Mouse (Mus musculus): ENCODE measurements at regions not wholly inside any gene's neighbourhood (a gene's known extent, or its start where the extent isn't known, plus 50 kb on each side); places are given as distances from the start of the nearest gene placed in this dataset.
"Not testable (repeated sequence)": the region's sequence is repeated elsewhere in the genome, so short reads cannot be mapped to it uniquely, and the experiment has no call there.

- H3K27ac ChIP-seq (ENCODE audit: low read length); H3K4me2 ChIP-seq (ENCODE audit: low read depth, low read length); H3K4me3 ChIP-seq (replicated peaks; ENCODE audit: low read length); H3K36me3 ChIP-seq (ENCODE audit: control insufficient read depth, insufficient read depth, low read length); H3K9ac ChIP-seq (ENCODE audit: low read length); H3K4me1 ChIP-seq (ENCODE audit: control insufficient read depth, insufficient read depth, low read length); ATAC-seq (ENCODE audit: insufficient read depth, low FRiP score); H3K27me3 ChIP-seq (ENCODE audit: control insufficient read depth, insufficient read depth, low read length); H3K9me3 ChIP-seq (replicated peaks; ENCODE audit: control insufficient read depth, low read length): not testable (repeated sequence)
- WGBS: 69% methylated on average over 1 of the region's 2 CpGs
Measured at GRCm38 (mm10) chr13:65375273-65375672, 96.7 kb downstream of the Zfp369 start.

- WGBS: 58% methylated on average over 19 of the region's 21 CpGs
- H3K4me1 ChIP-seq (ENCODE audit: control insufficient read depth, insufficient read depth, low read length); H3K4me2 ChIP-seq (ENCODE audit: low read depth, low read length); H3K4me3 ChIP-seq (replicated peaks; ENCODE audit: low read length); ATAC-seq (ENCODE audit: insufficient read depth, low FRiP score); H3K36me3 ChIP-seq (ENCODE audit: control insufficient read depth, insufficient read depth, low read length); H3K9ac ChIP-seq (ENCODE audit: low read length); H3K27ac ChIP-seq (ENCODE audit: low read length); H3K9me3 ChIP-seq (replicated peaks; ENCODE audit: control insufficient read depth, low read length); H3K27me3 ChIP-seq (ENCODE audit: control insufficient read depth, insufficient read depth, low read length): not testable (repeated sequence)
Measured at GRCm38 (mm10) chr13:65379411-65379810, 100.8 kb downstream of the Zfp369 start.

- 57% methylated on average over 2 of the region's 4 CpGs for WGBS
Measured at GRCm38 (mm10) chr13:65414990-65415389, 97.5 kb upstream of the Gm10139 start.

GRCm38 (mm10) chr13:65420201-65420600 lies 92.3 kb upstream of the Gm10139 start:
- H3K9ac ChIP-seq (ENCODE audit: low read length); H3K27me3 ChIP-seq (ENCODE audit: control insufficient read depth, insufficient read depth, low read length); H3K4me1 ChIP-seq (ENCODE audit: control insufficient read depth, insufficient read depth, low read length); H3K36me3 ChIP-seq (ENCODE audit: control insufficient read depth, insufficient read depth, low read length); H3K9me3 ChIP-seq (replicated peaks; ENCODE audit: control insufficient read depth, low read length); H3K27ac ChIP-seq (ENCODE audit: low read length); ATAC-seq (ENCODE audit: insufficient read depth, low FRiP score): not testable (repeated sequence)
- peak overlapping the region; percentile 13; the same call in 1 of the 2 replicates for H3K4me3 ChIP-seq (replicated peaks; ENCODE audit: low read length)
- H3K4me2 ChIP-seq (ENCODE audit: low read depth, low read length): 0 out of 2 replicates have a peak overlapping the region, but pooled peaks have one; percentile 15
- WGBS: 3% methylated on average over 26 of the region's 28 CpGs

More at GRCm38 (mm10) chr13:65414990-65415389, 97.5 kb upstream of the Gm10139 start:
- not testable (repeated sequence) for H3K4me1 ChIP-seq (ENCODE audit: control insufficient read depth, insufficient read depth, low read length); H3K4me2 ChIP-seq (ENCODE audit: low read depth, low read length); H3K27me3 ChIP-seq (ENCODE audit: control insufficient read depth, insufficient read depth, low read length); H3K4me3 ChIP-seq (replicated peaks; ENCODE audit: low read length); H3K27ac ChIP-seq (ENCODE audit: low read length); H3K36me3 ChIP-seq (ENCODE audit: control insufficient read depth, insufficient read depth, low read length); ATAC-seq (ENCODE audit: insufficient read depth, low FRiP score); H3K9me3 ChIP-seq (replicated peaks; ENCODE audit: control insufficient read depth, low read length); H3K9ac ChIP-seq (ENCODE audit: low read length)
